Mouse (Mus musculus): ENCODE data around the gene Smarcd2. TPM values are rescaled to one million over a fixed set of nuclear protein-coding genes. Genes with fewer than 3 reads are reported as not detected.

Gene Smarcd2
- polyA plus RNA-seq, 1 experiment = 70.0 TPM

- no peak for DNase-seq
- Histone ChIP-seq H3K36me3 (ENCODE audit: control insufficient read depth, insufficient read depth, low read length) (no peaks in the 10 kb centered on the region), H3K27ac (ENCODE audit: insufficient read depth, low read depth, low read length) (no peak overlapping the region), H3K27me3 (replicated peaks; ENCODE audit: control insufficient read depth, insufficient read depth, low read length) (no peaks in the 10 kb centered on the region), H3K4me3 (ENCODE audit: insufficient read depth, low read depth, low read length) (no peak overlapping the region), H3K4me1 (ENCODE audit: control insufficient read depth, insufficient read depth, low read length) (no peaks in the 10 kb centered on the region)
- WGBS = 83% methylated on average over 4 of the region's 4 CpGs
- no peak for TF ChIP-seq POLR2A (IDR thresholded peaks at IDR 0.05; ENCODE audit: low read depth, low read length)
- no peak for TF ChIP-seq CTCF (conservative IDR thresholded peaks at IDR 0.05; ENCODE audit: insufficient read depth, insufficient read length, low read depth, low read length)
Observed at GRCm38 (mm10) chr11:106283371-106283770, 10.6 kb upstream of the Smarcd2 start.

- Histone ChIP-seq H3K4me1 (ENCODE audit: control insufficient read depth, insufficient read depth, low read length) (no peaks in the 10 kb centered on the region), H3K36me3 (ENCODE audit: control insufficient read depth, insufficient read depth, low read length) (no peaks in the 10 kb centered on the region), H3K4me3 (ENCODE audit: insufficient read depth, low read depth, low read length) (no peak overlapping the region), H3K27me3 (replicated peaks; ENCODE audit: control insufficient read depth, insufficient read depth, low read length) (no peaks in the 10 kb centered on the region), H3K27ac (ENCODE audit: insufficient read depth, low read depth, low read length) (no peak overlapping the region)
- WGBS = 84% methylated on average over 6 of the region's 6 CpGs
- TF ChIP-seq CTCF (conservative IDR thresholded peaks at IDR 0.05; ENCODE audit: insufficient read depth, insufficient read length, low read depth, low read length) (no peak), POLR2A (IDR thresholded peaks at IDR 0.05; ENCODE audit: low read depth, low read length) (no peak)
- DNase-seq = no peak
Observed at GRCm38 (mm10) chr11:106282452-106282851, 9.7 kb upstream of the Smarcd2 start.

- H3K36me3 ChIP-seq (ENCODE audit: control insufficient read depth, insufficient read depth, low read length) = no peaks in the 10 kb centered on the region
- DNase-seq = peak; percentile 95
- TF ChIP-seq CTCF (conservative IDR thresholded peaks at IDR 0.05; ENCODE audit: insufficient read depth, insufficient read length, low read depth, low read length) (peak; percentile 98), POLR2A (IDR thresholded peaks at IDR 0.05; ENCODE audit: low read depth, low read length) (no peak)
- 4% methylated on average over 25 of the region's 25 CpGs for WGBS
- H3K4me3 ChIP-seq (ENCODE audit: insufficient read depth, low read depth, low read length) = no peak within 1 kb of the TSS
- peaks cover 5% of the 10 kb centered on the region for H3K4me1 ChIP-seq (ENCODE audit: control insufficient read depth, insufficient read depth, low read length)
- H3K27ac ChIP-seq (ENCODE audit: insufficient read depth, low read depth, low read length) = no peak within 1 kb of the TSS
- no peaks in the 10 kb centered on the region for H3K27me3 ChIP-seq (replicated peaks; ENCODE audit: control insufficient read depth, insufficient read depth, low read length)
Observed at GRCm38 (mm10) chr11:106276454-106276853, 3.7 kb upstream of the Smarcd2 start, which contains the start of gene Tcam1. Gene Tcam1, plus strand, starts transcription at chr11:106276672.

GRCm38 (mm10) chr11:106274971-106275411 is 2.2 kb upstream of the Smarcd2 start:
- whole genome bisulfite sequencing = 45% methylated on average over 7 of the region's 7 CpGs
- Histone ChIP-seq H3K4me3 (ENCODE audit: insufficient read depth, low read depth, low read length) (no peak overlapping the region), H3K27ac (ENCODE audit: insufficient read depth, low read depth, low read length) (no peak overlapping the region), H3K27me3 (replicated peaks; ENCODE audit: control insufficient read depth, insufficient read depth, low read length) (no peaks in the 10 kb centered on the region), H3K36me3 (ENCODE audit: control insufficient read depth, insufficient read depth, low read length) (no peaks in the 10 kb centered on the region), H3K4me1 (ENCODE audit: control insufficient read depth, insufficient read depth, low read length) (peaks cover 17% of the 10 kb centered on the region)
- DNase-seq = peak; percentile 73
- TF ChIP-seq POLR2A (IDR thresholded peaks at IDR 0.05; ENCODE audit: low read depth, low read length) (no peak), CTCF (conservative IDR thresholded peaks at IDR 0.05; ENCODE audit: insufficient read depth, insufficient read length, low read depth, low read length) (no peak)

GRCm38 (mm10) chr11:106274374-106274773 is 1.6 kb upstream of the Smarcd2 start:
- Histone ChIP-seq H3K4me3 (ENCODE audit: insufficient read depth, low read depth, low read length) (no peak overlapping the region), H3K4me1 (ENCODE audit: control insufficient read depth, insufficient read depth, low read length) (peaks cover 18% of the 10 kb centered on the region), H3K27ac (ENCODE audit: insufficient read depth, low read depth, low read length) (no peak overlapping the region), H3K27me3 (replicated peaks; ENCODE audit: control insufficient read depth, insufficient read depth, low read length) (no peaks in the 10 kb centered on the region), H3K36me3 (ENCODE audit: control insufficient read depth, insufficient read depth, low read length) (no peaks in the 10 kb centered on the region)
- DNase-seq = no peak
- TF ChIP-seq POLR2A (IDR thresholded peaks at IDR 0.05; ENCODE audit: low read depth, low read length) (no peak), CTCF (conservative IDR thresholded peaks at IDR 0.05; ENCODE audit: insufficient read depth, insufficient read length, low read depth, low read length) (no peak)
- WGBS = 85% methylated on average over 1 of the region's 1 CpGs

- Histone ChIP-seq H3K4me1 (ENCODE audit: control insufficient read depth, insufficient read depth, low read length) (peaks cover 23% of the 10 kb centered on the region), H3K27ac (ENCODE audit: insufficient read depth, low read depth, low read length) (no peak overlapping the region), H3K36me3 (ENCODE audit: control insufficient read depth, insufficient read depth, low read length) (no peaks in the 10 kb centered on the region), H3K27me3 (replicated peaks; ENCODE audit: control insufficient read depth, insufficient read depth, low read length) (no peaks in the 10 kb centered on the region), H3K4me3 (ENCODE audit: insufficient read depth, low read depth, low read length) (no peak overlapping the region)
- WGBS = 93% methylated on average over 6 of the region's 6 CpGs
- DNase-seq = no peak
- TF ChIP-seq POLR2A (IDR thresholded peaks at IDR 0.05; ENCODE audit: low read depth, low read length) (no peak), CTCF (conservative IDR thresholded peaks at IDR 0.05; ENCODE audit: insufficient read depth, insufficient read length, low read depth, low read length) (no peak)
Observed at GRCm38 (mm10) chr11:106273811-106274210, 1.0 kb upstream of the Smarcd2 start.

GRCm38 (mm10) chr11:106273311-106273684 is 526 bp upstream of the Smarcd2 start:
- peak overlapping the region; percentile 58 for H3K4me3 ChIP-seq (ENCODE audit: insufficient read depth, low read depth, low read length)
- peak overlapping the region; percentile 63 for H3K27ac ChIP-seq (ENCODE audit: insufficient read depth, low read depth, low read length)
- no peaks in the 10 kb centered on the region for H3K27me3 ChIP-seq (replicated peaks; ENCODE audit: control insufficient read depth, insufficient read depth, low read length)
- no peaks in the 10 kb centered on the region for H3K36me3 ChIP-seq (ENCODE audit: control insufficient read depth, insufficient read depth, low read length)
- TF ChIP-seq CTCF (conservative IDR thresholded peaks at IDR 0.05; ENCODE audit: insufficient read depth, insufficient read length, low read depth, low read length) (no peak), POLR2A (IDR thresholded peaks at IDR 0.05; ENCODE audit: low read depth, low read length) (no peak)
- no peak for DNase-seq
- H3K4me1 ChIP-seq (ENCODE audit: control insufficient read depth, insufficient read depth, low read length) = peaks cover 28% of the 10 kb centered on the region
- WGBS = 6% methylated on average over 16 of the region's 16 CpGs
